Mouse (Mus musculus) heart, embryonic 16.5 days (tissue): Measurements from ENCODE around the gene Cd302. TPM values are rescaled to one million over a fixed set of nuclear protein-coding genes. Genes with fewer than 3 reads are reported as not detected.

Source experiments
- ATAC-seq: fragments of 200-750 bp; cut with Nextera tagmentation; replicated peaks from 2 replicates; pipeline ENCODE4 v1.8.0; 2017; ENCODE audit warnings: moderate number of reproducible peaks; ENCODE audit not compliant: insufficient read depth, low FRiP score; ENCODE audit errors: extremely low read depth
- H3K27ac ChIP-seq: fragments of 300-500 bp; sonication (generic); 2 replicates; pipeline ENCODE4 v1.5.1; 2014; ENCODE audit warnings: mild to moderate bottlenecking, low read length, control low read depth, moderate library complexity
- H3K27me3 ChIP-seq: fragments of 300-500 bp; sonication (generic); 2 replicates; pipeline ENCODE4 v1.6.1; 2014; ENCODE audit warnings: low read length, mixed read lengths; ENCODE audit not compliant: control insufficient read depth, insufficient read depth
- H3K36me3 ChIP-seq: fragments of 300-500 bp; sonication (generic); 2 replicates; pipeline ENCODE4 v1.6.1; 2014; ENCODE audit not compliant: control insufficient read depth, insufficient read depth
- H3K4me1 ChIP-seq: fragments of 300-500 bp; sonication (generic); 2 replicates; pipeline ENCODE4 v1.6.1; 2014; ENCODE audit warnings: low read length, mixed read lengths; ENCODE audit not compliant: control insufficient read depth, insufficient read depth
- H3K4me2 ChIP-seq: fragments of 300-500 bp; sonication (generic); 2 replicates; pipeline ENCODE4 v1.6.1; 2014; ENCODE audit warnings: low read depth, mild to moderate bottlenecking, control low read depth, low read length
- H3K4me3 ChIP-seq: fragments of 300-500 bp; sonication (generic); 2 replicates; pipeline ENCODE4 v1.5.1; 2014; ENCODE audit warnings: mild to moderate bottlenecking, control low read depth, low read length
- H3K9ac ChIP-seq: fragments of 300-500 bp; sonication (generic); 2 replicates; pipeline ENCODE4 v1.6.1; 2014; ENCODE audit warnings: low read length, control low read depth
- H3K9me3 ChIP-seq: fragments of 300-500 bp; sonication (generic); replicated peaks from 2 replicates; pipeline ENCODE4 v1.6.1; 2016; ENCODE audit warnings: low read length; ENCODE audit not compliant: control insufficient read depth
- WGBS: fragments of 180-500 bp; shearing (Covaris S2); extraction: QIAGEN DNeasy Blood & Tissue Kit; methylation state at CpG from one replicate; pipeline ENCODE4 v1.1.7; 2014; 5-methylcytosine and 5-hydroxymethylcytosine counted together
- polyA plus RNA-seq: library from polyadenylated mRNA; unstranded; fragments of >200 nt; fragmentation: Nextera tagmentation; extraction: Ambion mirVana; gene quantifications from 2 replicates; pipeline ENCODE4 v1.2.1, GENCODE M21; 2015

Gene Cd302
- polyA plus RNA-seq, 1 experiment from 2014 or later = 15.3 TPM

DNA sequence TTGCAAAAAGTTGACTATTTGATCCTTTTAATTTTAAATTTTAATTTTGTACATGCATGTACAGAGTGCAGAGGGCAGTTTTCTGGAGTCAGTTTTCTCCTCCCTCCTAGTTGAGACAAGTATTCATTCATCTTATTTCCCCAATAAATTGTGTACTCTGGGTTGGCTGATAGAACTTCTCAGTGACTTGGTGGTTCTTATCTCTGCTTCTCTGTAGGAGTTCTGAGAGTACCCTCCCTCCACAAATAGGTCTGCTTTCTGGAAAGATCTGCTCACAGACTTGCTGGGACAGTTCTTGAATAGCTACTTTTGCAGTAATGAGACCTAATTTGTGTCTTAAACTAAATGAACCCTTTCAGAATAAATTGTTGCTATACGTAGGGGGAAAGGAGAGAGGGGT, 55.8 kb downstream of the Cd302 start:
- Histone ChIP-seq H3K36me3 (peaks cover 17% of the 10 kb centered on the region), H3K27ac (no peak overlapping the region), H3K9me3 (no peaks in the 10 kb centered on the region), H3K9ac (no peak overlapping the region), H3K4me1 (no peaks in the 10 kb centered on the region; the same call in 1 of the 2 replicates), H3K4me3 (no peak overlapping the region), H3K4me2 (no peak overlapping the region), H3K27me3 (no peaks in the 10 kb centered on the region)
- no peak for ATAC-seq
- WGBS = 88% methylated on average over 1 of the region's 1 CpGs

DNA sequence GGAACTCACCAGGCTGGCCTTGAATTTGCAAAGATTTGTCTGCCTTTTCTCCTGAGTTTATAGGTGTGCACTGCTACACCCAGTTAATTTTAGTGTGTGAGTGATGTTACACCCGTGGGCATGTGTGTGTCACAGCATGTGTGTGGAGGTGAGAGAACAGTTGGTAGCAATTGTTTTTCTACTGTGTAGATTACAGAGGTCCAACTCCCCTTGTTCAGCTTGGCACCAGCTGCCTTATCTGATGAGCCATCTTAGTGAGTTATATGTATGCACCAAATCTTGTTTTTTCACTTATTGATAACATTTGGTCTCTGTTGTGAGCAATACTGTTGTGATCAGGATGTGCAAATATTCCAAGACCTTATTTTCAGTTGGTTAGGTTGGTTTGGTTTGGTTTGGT, 60.8 kb downstream of the Cd302 start:
- Histone ChIP-seq H3K27me3 (no peaks in the 10 kb centered on the region), H3K9ac (no peak overlapping the region), H3K36me3 (no peaks in the 10 kb centered on the region), H3K4me1 (peaks cover 14% of the 10 kb centered on the region), H3K9me3 (no peaks in the 10 kb centered on the region), H3K4me3 (no peak overlapping the region), H3K4me2 (no peak overlapping the region), H3K27ac (no peak overlapping the region)
- ATAC-seq = no peak
- 61% methylated on average over 1 of the region's 1 CpGs for WGBS

DNA sequence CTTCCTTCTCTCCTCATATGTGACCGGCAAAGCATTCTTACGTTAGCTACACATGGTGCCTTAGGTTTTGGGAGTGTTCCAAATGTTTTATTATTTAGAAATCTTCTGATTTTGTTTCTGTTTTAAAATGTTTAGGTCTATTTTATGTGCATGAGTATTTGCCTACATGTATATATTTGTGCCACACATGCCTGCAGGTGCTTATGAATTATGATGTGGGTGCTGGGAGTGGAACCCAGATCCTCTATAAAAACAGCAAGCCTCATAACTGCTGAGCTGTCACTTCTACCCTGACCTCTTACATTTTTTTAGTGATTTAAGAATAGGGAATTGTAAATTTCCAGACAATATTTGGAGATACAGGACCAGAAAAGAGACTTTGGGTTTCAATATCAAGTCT, 62.3 kb downstream of the Cd302 start:
- no peak overlapping the region for H3K4me2 ChIP-seq
- WGBS = 73% methylated on average over 2 of the region's 2 CpGs
- H3K27ac ChIP-seq = no peak overlapping the region
- H3K4me1 ChIP-seq = peaks cover 19% of the 10 kb centered on the region
- H3K36me3 ChIP-seq = no peaks in the 10 kb centered on the region
- ATAC-seq = no peak
- H3K4me3 ChIP-seq = no peak overlapping the region
- no peaks in the 10 kb centered on the region for H3K27me3 ChIP-seq
- H3K9ac ChIP-seq = no peak overlapping the region
- no peaks in the 10 kb centered on the region for H3K9me3 ChIP-seq

DNA sequence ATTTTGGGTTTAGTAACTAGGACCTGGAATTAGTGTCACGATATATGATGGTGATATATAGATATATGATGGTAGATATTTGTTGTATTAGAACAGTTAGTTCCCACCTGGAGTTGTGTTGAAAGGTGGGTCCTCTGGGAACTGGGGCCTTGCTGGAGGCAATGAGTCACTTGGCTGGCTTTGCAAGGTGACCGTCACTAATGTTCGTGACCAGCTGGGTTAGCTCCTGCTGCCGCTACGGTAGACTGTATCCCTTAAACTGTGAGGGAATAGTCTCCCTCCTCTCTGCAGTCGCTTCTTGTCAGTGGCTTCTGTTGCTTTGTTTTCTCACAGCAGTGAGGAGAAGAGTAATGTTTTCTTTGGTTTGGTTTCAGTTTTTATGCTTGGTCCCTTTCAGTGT, 63.1 kb downstream of the Cd302 start:
- Histone ChIP-seq H3K4me1 (peaks cover 26% of the 10 kb centered on the region), H3K9ac (no peak overlapping the region), H3K36me3 (no peaks in the 10 kb centered on the region), H3K9me3 (no peaks in the 10 kb centered on the region), H3K27ac (no peak overlapping the region), H3K27me3 (no peaks in the 10 kb centered on the region), H3K4me3 (no peak overlapping the region), H3K4me2 (no peak overlapping the region)
- peak; percentile 65; the same call in 1 of the 2 replicates for ATAC-seq
- 43% methylated on average over 6 of the region's 6 CpGs for WGBS

DNA sequence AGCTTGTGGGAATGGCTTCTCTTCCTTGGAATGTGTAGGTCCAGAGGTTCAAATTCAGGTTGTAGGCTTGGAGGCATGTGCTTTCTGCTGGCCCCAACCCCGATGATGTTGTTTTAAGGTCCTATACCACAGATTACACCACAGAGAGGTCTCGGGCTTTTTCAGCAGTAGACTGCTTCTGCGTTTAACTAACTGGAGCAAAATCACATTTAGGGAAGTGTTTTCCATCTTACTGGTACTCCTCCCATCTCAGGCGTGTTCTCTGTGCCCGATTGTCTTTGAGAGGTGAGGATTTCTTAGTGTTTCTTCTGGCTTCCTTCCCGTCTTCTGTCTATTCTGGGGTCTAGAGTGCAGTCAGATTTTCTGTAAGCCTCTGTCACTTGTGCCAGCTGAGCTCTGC, 66.7 kb downstream of the Cd302 start:
- 57% methylated on average over 6 of the region's 6 CpGs for WGBS
- H3K4me3 ChIP-seq = no peak overlapping the region
- no peak overlapping the region for H3K9ac ChIP-seq
- H3K27me3 ChIP-seq = no peaks in the 10 kb centered on the region
- no peak for ATAC-seq
- H3K4me1 ChIP-seq = peaks cover 45% of the 10 kb centered on the region
- H3K36me3 ChIP-seq = 0 out of 2 replicates have a peak, but pooled peaks cover 6% of the 10 kb centered on the region
- no peaks in the 10 kb centered on the region for H3K9me3 ChIP-seq
- no peak overlapping the region for H3K4me2 ChIP-seq
- no peak overlapping the region for H3K27ac ChIP-seq

DNA sequence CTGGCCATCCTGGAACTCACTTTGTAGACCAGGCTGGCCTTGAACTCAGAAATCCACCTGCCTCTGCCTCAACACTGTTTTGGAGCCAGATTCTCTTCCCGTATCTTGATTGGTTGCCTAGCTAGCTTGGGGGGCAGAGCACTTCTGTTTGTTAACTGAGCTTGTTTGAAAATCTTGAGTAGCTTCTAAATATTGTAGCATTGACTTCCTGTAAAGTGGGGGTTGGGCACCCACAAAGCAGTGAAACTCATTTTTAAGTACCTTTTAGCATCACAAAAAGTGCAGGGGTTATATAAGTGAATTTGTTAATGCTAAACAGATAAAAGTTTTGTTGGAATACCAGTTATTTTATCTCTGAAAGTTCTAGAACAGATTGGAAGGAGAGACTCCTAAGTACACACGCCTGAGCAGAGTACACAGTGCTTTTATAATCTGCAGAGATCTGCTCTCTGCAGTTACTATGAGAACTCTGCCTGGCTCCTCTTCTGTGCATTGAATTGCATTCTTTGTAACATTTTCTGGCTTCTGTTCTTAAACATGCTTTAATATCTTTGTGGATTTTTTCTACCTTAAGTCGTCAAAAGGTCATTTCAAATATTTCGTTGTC, 67.6 kb downstream of the Cd302 start:
- Histone ChIP-seq H3K9me3 (no peaks in the 10 kb centered on the region), H3K4me2 (no peak overlapping the region), H3K27me3 (no peaks in the 10 kb centered on the region), H3K4me1 (peaks cover 49% of the 10 kb centered on the region), H3K9ac (no peak overlapping the region), H3K27ac (peak overlapping the region; percentile 40; the same call in 1 of the 2 replicates), H3K36me3 (peaks cover 9% of the 10 kb centered on the region; the same call in 1 of the 2 replicates), H3K4me3 (no peak overlapping the region)
- ATAC-seq = no peak
- 68% methylated on average over 4 of the region's 4 CpGs for WGBS

DNA sequence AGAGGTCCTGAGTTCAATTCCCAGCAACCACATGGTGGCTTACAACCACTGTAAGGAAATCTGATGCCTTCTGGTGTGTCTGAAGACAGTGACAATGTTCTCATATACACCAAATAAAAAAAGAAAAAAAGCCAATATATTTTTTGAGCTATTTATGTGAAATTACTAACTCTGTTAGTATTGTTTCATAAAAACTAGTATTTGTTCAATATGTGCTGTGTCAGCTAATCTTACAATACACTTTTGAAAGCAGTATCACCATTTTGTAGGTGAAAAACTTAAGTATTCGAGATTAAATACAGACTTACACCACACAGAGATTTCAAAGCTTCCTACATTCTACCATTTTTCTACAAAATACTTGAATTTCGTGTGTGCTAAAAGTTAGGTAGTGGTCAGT, 69.6 kb downstream of the Cd302 start:
- 89% methylated on average over 2 of the region's 2 CpGs for WGBS
- Histone ChIP-seq H3K4me3 (no peak overlapping the region), H3K36me3 (peaks cover 12% of the 10 kb centered on the region; the same call in 1 of the 2 replicates), H3K27ac (no peak overlapping the region), H3K9ac (no peak overlapping the region), H3K4me2 (no peak overlapping the region), H3K27me3 (no peaks in the 10 kb centered on the region), H3K9me3 (no peaks in the 10 kb centered on the region), H3K4me1 (peaks cover 50% of the 10 kb centered on the region)
- ATAC-seq = no peak

DNA sequence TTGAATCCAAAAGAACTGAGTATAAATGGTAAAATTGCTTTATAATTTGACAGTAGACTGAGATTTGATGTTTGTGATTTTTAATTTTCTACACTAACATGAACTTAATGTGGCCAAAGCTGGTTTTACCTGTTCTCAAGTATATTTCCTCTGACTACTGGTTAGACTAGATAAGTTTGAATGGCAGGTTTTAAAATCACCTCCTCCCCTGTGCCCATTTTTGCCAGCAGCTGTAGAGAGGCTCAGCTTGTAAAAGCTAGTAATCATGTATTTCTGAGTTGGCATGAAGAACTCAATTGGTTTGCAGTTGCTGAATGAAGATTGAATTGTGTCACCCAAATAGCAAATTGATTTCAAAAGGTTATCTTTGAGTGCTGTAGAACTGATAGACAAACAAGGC, 71.8 kb downstream of the Cd302 start:
- Histone ChIP-seq H3K27ac (no peak overlapping the region), H3K9ac (no peak overlapping the region), H3K4me1 (peaks cover 54% of the 10 kb centered on the region), H3K4me3 (no peak overlapping the region), H3K9me3 (no peaks in the 10 kb centered on the region), H3K27me3 (no peaks in the 10 kb centered on the region), H3K4me2 (no peak overlapping the region), H3K36me3 (peaks cover 12% of the 10 kb centered on the region; the same call in 1 of the 2 replicates)
- no peak for ATAC-seq

DNA sequence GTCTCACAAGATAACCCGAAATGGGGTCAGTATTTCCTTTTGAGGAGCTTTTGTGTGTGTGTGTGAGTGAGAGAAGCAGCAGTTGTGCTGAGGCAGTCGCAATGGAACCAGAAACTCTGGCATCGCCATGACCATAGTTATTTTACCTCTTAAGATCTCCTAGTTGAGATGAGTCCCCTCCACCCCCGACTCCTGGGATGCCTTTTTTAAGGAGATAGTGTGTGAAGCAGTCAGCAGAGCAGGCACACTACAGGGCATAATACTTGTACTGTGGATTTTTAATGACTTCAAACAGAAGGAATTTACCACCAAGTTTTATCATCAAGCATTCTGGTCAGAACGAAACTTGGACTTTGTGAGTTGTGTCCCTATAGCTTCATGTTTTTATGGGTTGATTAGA, 73.5 kb downstream of the Cd302 start:
- no peaks in the 10 kb centered on the region for H3K27me3 ChIP-seq
- H3K4me1 ChIP-seq = peaks cover 39% of the 10 kb centered on the region
- H3K9me3 ChIP-seq = no peaks in the 10 kb centered on the region
- H3K36me3 ChIP-seq = peaks cover 17% of the 10 kb centered on the region; the same call in 1 of the 2 replicates
- H3K9ac ChIP-seq = peak overlapping the region; percentile 97
- H3K4me3 ChIP-seq = peak overlapping the region; percentile 95
- WGBS = 4% methylated on average over 5 of the region's 5 CpGs
- peak overlapping the region; percentile 86 for H3K4me2 ChIP-seq
- H3K27ac ChIP-seq = peak overlapping the region; percentile 93
- no peak for ATAC-seq
